ENCODE assay signal across 17 mouse cellular contexts in genomic region chr5:92220287-92220902, GRCm38 (mm10). TPM values are rescaled to one million over a fixed set of nuclear protein-coding genes. Genes with fewer than 3 reads are reported as not detected.
A peak's percentile ranks its signal among the peaks of the same experiment; 100 is the strongest.
DNase-seq lines count a peak whose midpoint lies in the region; ATAC-seq lines count a peak whose summit lies in the region.
"Had no signal": no experiment of that assay in that cellular context is flagged by ENCODE, and none has a peak within 500 bp of the region (broad histone marks: within the 10 kb centered on the region; RNA-seq: fewer than 3 reads in every experiment).

No protein-coding gene starts in this region.

- no peaks in the 10 kb centered on the region for H3K27me3 ChIP-seq in lung, embryonic 16.5 days (ENCODE audit: control insufficient read depth, insufficient read depth, low read depth, low read length)
- peaks cover 29% of the 10 kb centered on the region for H3K27me3 ChIP-seq in liver, embryonic 12.5 days (replicated peaks)
- H3K27me3 ChIP-seq: midbrain, embryonic 12.5 days; neural tube, embryonic 15.5 days had no signal

- H3K36me3 ChIP-seq in lung, embryonic 16.5 days (ENCODE audit: control insufficient read depth, insufficient read depth, low read length), result no peaks in the 10 kb centered on the region
- H3K36me3 ChIP-seq in liver, embryonic 12.5 days, result no peaks in the 10 kb centered on the region
- H3K36me3 ChIP-seq: heart, embryonic 10.5 days; hindbrain, embryonic 10.5 days; midbrain, embryonic 12.5 days; neural tube, embryonic 15.5 days had no signal

- no peak overlapping the region for H3K9ac ChIP-seq in lung, embryonic 16.5 days (ENCODE audit: low read length)
- no peak overlapping the region for H3K9ac ChIP-seq in liver, embryonic 12.5 days
- H3K9ac ChIP-seq: liver, embryonic 14.5 days; midbrain, embryonic 12.5 days; neural tube, embryonic 15.5 days had no signal

- peak; percentile 13 to 25 for DNase-seq in cerebellum, adult 18-20 months
- no peak for DNase-seq in cerebellum, adult 11 months
- DNase-seq in lung, adult 18-20 months, result no peak
- DNase-seq in adipocyte (ENCODE audit: low spot score), result peak; percentile 56
- DNase-seq in ovary, postnatal 14 days (ENCODE audit: low spot score), result no peak

- no peak overlapping the region for H3K4me2 ChIP-seq in lung, embryonic 16.5 days (ENCODE audit: low read depth, low read length)
- H3K4me2 ChIP-seq in liver, embryonic 12.5 days, result no peak overlapping the region
- H3K4me2 ChIP-seq: neural tube, embryonic 15.5 days had no signal

- no peaks in the 10 kb centered on the region for H3K9me3 ChIP-seq in lung, embryonic 16.5 days (ENCODE audit: control insufficient read depth, low read length)
- no peaks in the 10 kb centered on the region for H3K9me3 ChIP-seq in liver, embryonic 12.5 days (replicated peaks)
- H3K9me3 ChIP-seq: heart, embryonic 10.5 days; hindbrain, embryonic 10.5 days; midbrain, embryonic 12.5 days; neural tube, embryonic 15.5 days had no signal

- no peak overlapping the region for H3K4me3 ChIP-seq in lung, embryonic 16.5 days (ENCODE audit: low read length)
- H3K4me3 ChIP-seq in liver, embryonic 12.5 days, result no peak overlapping the region
- H3K4me3 ChIP-seq: heart, embryonic 10.5 days; hindbrain, embryonic 10.5 days; midbrain, embryonic 12.5 days; neural tube, embryonic 15.5 days had no signal

- no peak overlapping the region for H3K27ac ChIP-seq in lung, embryonic 16.5 days (ENCODE audit: low read length)
- H3K27ac ChIP-seq in liver, embryonic 12.5 days, result no peak overlapping the region
- H3K27ac ChIP-seq: heart, embryonic 10.5 days; hindbrain, embryonic 10.5 days; liver, embryonic 14.5 days; midbrain, embryonic 12.5 days had no signal

- no peaks in the 10 kb centered on the region for H3K4me1 ChIP-seq in lung, embryonic 16.5 days (replicated peaks; ENCODE audit: control insufficient read depth, insufficient read depth, low read length)
- H3K4me1 ChIP-seq in liver, embryonic 12.5 days, result no peaks in the 10 kb centered on the region

- WGBS in lung, embryonic 16.5 days, result 80% methylated on average over 8 of the region's 8 CpGs
- 66% methylated on average over 8 of the region's 8 CpGs for WGBS in liver, embryonic 12.5 days (ENCODE audit: insufficient replicate concordance)

- ATAC-seq in lung, embryonic 16.5 days (ENCODE audit: low read depth), result peak; percentile 51; the same call in 1 of the 2 replicates
- ATAC-seq in megakaryocyte, adult 5-6 weeks (ENCODE audit: poor library complexity, severe bottlenecking), result peak; percentile 46
- no peak for ATAC-seq in liver, embryonic 12.5 days
- ATAC-seq: forebrain, embryonic 14.5 days had no signal

RNA-seq across cellular contexts. Expression of gene U90926, which starts 5.2 kb away (rescaled TPM):
- not detected in 2 replicates for polyA plus RNA-seq in lung, embryonic 16.5 days (2015; fragmentation: Nextera tagmentation; extraction: Ambion mirVana)
- not detected in 2 replicates for total RNA-seq in megakaryocyte, adult 5-6 weeks (2015)
- not detected in 2 replicates for total RNA-seq in megakaryocyte, adult 5-6 weeks (2017)
- not detected in 2 replicates for polyA plus RNA-seq in liver, embryonic 12.5 days (2016; fragmentation: Nextera tagmentation; extraction: Ambion mirVana)
- total RNA-seq: layer of hippocampus, adult 18-20 months; left cerebral cortex, postnatal 10 days had no signal
- polyA plus RNA-seq: embryonic facial prominence, embryonic 11.5 days; forebrain, embryonic 14.5 days; heart, embryonic 10.5 days; hindbrain, embryonic 10.5 days; liver, embryonic 14.5 days; midbrain, embryonic 12.5 days; neural tube, embryonic 15.5 days had no signal

RNA-seq across cellular contexts. Expression of gene Ppef2, which starts 35.7 kb away (rescaled TPM):
- polyA plus RNA-seq in lung, embryonic 16.5 days (2015; fragmentation: Nextera tagmentation; extraction: Ambion mirVana), result 0.16 and 0.25 TPM in 2 replicates
- 4.7 and 5.5 TPM in 2 replicates for total RNA-seq in megakaryocyte, adult 5-6 weeks (2015)
- total RNA-seq in megakaryocyte, adult 5-6 weeks (2017), result 2.7 TPM in 2 replicates
- polyA plus RNA-seq in liver, embryonic 12.5 days (2016; fragmentation: Nextera tagmentation; extraction: Ambion mirVana), result not detected in 2 replicates
- polyA plus RNA-seq: embryonic facial prominence, embryonic 11.5 days had no signal

RNA-seq across cellular contexts. Expression of gene Naaa, which starts 57.6 kb away (rescaled TPM):
- polyA plus RNA-seq in lung, embryonic 16.5 days (2015; fragmentation: Nextera tagmentation; extraction: Ambion mirVana), result 12.9 and 15.6 TPM in 2 replicates
- 310 and 351 TPM in 2 replicates for total RNA-seq in megakaryocyte, adult 5-6 weeks (2015)
- total RNA-seq in megakaryocyte, adult 5-6 weeks (2017), result 171 and 196 TPM in 2 replicates
- polyA plus RNA-seq in liver, embryonic 12.5 days (2016; fragmentation: Nextera tagmentation; extraction: Ambion mirVana), result 3.0 TPM in 2 replicates

Comparison
In these comparisons a context has a peak if more than half of its experiments do, and no peak if none do; other contexts are left out.
1. DNase-seq: peak in cerebellum, adult 18-20 months (2 of 2) and adipocyte (single experiment); none in cerebellum, adult 11 months (single experiment), lung, adult 18-20 months (0 of 2) and ovary, postnatal 14 days (single experiment).